Mouse (Mus musculus) lung, adult 10 weeks (tissue): ENCODE data around the gene Id1. TPM values are rescaled to one million over a fixed set of nuclear protein-coding genes. Genes with fewer than 3 reads are reported as not detected.

Source experiments
- polyA plus RNA-seq: library from polyadenylated mRNA; stranded (reverse); fragments of 350-450 nt; fragmentation: Illumina TruSeq; extraction: RNeasy Lipid Tissue Mini Kit (QIAGEN cat#74804); gene quantifications from one replicate; pipeline ENCODE4 v1.2.3, GENCODE M21; 2014; ENCODE audit warnings: low read depth, low replicate concordance; ENCODE audit not compliant: insufficient read depth

The Id1 gene
- polyA plus RNA-seq: 241 TPM

DNA sequence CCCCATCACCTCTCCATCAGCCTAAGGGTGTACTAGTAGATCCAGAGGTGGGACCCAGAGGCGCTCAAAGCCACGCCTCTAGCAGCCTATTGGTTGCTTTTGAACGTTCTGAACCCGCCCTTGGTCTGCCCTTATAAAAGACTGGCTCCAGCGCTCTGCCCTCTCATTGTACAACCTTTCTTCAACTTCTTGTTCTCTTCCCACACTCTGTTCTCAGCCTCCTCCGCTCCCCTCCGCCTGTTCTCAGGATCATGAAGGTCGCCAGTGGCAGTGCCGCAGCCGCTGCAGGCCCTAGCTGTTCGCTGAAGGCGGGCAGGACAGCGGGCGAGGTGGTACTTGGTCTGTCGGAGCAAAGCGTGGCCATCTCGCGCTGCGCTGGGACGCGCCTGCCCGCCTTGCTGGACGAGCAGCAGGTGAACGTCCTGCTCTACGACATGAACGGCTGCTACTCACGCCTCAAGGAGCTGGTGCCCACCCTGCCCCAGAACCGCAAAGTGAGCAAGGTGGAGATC is at the start of gene Id1:
Id1 (plus strand) TSS at position 162 of the 512 bp plus-strand sequence.

DNA sequence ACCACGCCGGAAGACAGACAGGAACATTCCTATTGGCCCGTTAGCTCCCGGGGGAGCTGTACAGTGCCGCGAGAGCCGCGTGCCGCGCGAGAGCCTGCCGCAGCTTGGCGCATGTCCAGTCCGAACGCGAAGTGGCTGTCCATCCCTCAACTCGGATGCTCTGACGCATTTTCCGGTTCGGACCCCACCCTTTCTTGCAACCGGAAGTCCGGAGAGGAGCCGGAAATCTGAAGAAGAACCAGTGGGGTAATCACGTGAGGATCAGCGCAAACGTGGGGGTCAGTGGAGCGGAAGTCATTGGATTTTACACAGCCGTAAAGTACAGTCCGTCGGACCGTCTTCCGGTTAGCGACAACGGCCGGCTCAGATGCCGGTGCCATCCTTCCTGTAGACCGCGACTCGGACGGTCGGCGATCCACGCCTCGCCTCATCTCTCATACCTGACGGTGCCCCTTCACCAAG is 49.2 kb upstream of the Id1 start, which contains the start of gene Mcts2:
Mcts2 (plus strand) TSS at position 230 of the 462 bp plus-strand sequence.

DNA sequence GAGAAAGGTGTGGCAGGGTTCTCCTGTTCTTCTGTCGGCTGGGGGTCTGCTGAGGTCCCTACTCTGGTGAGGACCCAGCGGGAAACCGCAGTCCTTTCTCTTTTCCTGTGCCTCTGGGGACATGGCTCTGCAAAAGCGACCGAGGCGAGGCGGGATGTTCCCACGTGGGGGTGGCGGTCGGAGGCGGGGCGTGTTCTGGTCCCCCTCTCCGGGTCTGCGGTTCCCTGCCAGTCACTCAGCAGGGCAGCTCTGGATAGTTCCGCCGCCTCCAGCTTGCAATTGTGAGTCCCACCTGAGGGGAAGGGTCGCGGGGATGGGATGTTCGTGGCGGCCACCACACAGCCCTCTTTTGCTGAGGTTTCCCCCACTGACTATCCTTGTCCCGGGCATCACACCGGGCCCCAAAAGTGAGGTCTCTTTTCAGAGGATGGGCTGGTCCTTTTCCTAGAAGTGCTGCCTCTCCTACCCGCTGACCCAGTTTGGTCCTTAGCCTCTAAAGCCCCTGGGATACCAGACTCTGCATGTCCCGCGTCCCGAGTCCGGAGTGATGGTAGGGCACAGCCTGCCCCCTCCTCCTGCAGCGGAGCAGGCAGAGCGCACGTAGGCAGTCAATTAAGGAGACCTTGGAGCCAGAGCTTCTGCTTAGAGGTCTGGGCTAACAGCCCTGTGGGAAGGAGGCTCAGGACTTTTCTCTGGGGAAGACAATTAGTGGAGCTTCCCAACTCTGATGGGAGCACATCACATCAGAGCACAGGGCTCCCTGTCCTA is 18.1 kb downstream of the Id1 start, which contains the start of gene Cox4i2:
Cox4i2 (plus strand) TSS at position 230 of the 768 bp plus-strand sequence.

Other genes with a start within 250 kb of the Id1 start
- gene Defb22, start 246.1 kb upstream of the Id1 start, polyA plus RNA-seq: not detected
- gene Defb26, start 224.6 kb upstream of the Id1 start, polyA plus RNA-seq: not detected
- not detected for gene Defb28, start 218.0 kb upstream of the Id1 start, polyA plus RNA-seq
- gene Defb29, start 196.2 kb upstream of the Id1 start, polyA plus RNA-seq: not detected
- gene Gm17416, start 166.9 kb upstream of the Id1 start, polyA plus RNA-seq: not detected
- not detected for gene Defb21, start 163.5 kb upstream of the Id1 start, polyA plus RNA-seq
- gene Defb19, start 155.9 kb upstream of the Id1 start, polyA plus RNA-seq: not detected
- not detected for gene Defb45, start 136.9 kb upstream of the Id1 start, polyA plus RNA-seq
- gene Defb36, start 131.9 kb upstream of the Id1 start, polyA plus RNA-seq: not detected
- gene Defb25, start 113.2 kb upstream of the Id1 start, polyA plus RNA-seq: 2.9 TPM
- 10.7 TPM for gene Rem1, start 109.3 kb upstream of the Id1 start, polyA plus RNA-seq
- 64.5 TPM for gene H13, start 66.8 kb upstream of the Id1 start, polyA plus RNA-seq
- 6.4 TPM for gene Mcts2, start 49.2 kb upstream of the Id1 start, polyA plus RNA-seq
- gene Cox4i2, start 17.9 kb downstream of the Id1 start, polyA plus RNA-seq: 150 TPM
- gene Bcl2l1, start 95.5 kb downstream of the Id1 start, polyA plus RNA-seq: 66.6 TPM
- 1.0 TPM for gene Tpx2, start 111.7 kb downstream of the Id1 start, polyA plus RNA-seq
- gene Mylk2, start 175.1 kb downstream of the Id1 start, polyA plus RNA-seq: 0.24 TPM
- 5.9 TPM for gene Foxs1, start 197.0 kb downstream of the Id1 start, polyA plus RNA-seq
- gene Dusp15, start 215.4 kb downstream of the Id1 start, polyA plus RNA-seq: not detected
- 2.7 TPM for gene Ttll9, start 226.2 kb downstream of the Id1 start, polyA plus RNA-seq